Mouse (Mus musculus) brain, embryonic 18.5 days (tissue): Measurements from ENCODE around the gene Hist2h3b.

Experiments
- DNase-seq: peaks from one replicate; pipeline ENCODE4 v3.0.0-alpha.2; 2012; ENCODE audit warnings: low read depth, low spot score

Gene Hist2h3b

GRCm38 (mm10) chr3:96293787-96294186, 25.3 kb downstream of the Hist2h3b start, which contains the start of gene Fcgr1:
Gene Fcgr1 (minus strand): TSS chr3:96293969.
- DNase-seq, result no peak

DNA sequence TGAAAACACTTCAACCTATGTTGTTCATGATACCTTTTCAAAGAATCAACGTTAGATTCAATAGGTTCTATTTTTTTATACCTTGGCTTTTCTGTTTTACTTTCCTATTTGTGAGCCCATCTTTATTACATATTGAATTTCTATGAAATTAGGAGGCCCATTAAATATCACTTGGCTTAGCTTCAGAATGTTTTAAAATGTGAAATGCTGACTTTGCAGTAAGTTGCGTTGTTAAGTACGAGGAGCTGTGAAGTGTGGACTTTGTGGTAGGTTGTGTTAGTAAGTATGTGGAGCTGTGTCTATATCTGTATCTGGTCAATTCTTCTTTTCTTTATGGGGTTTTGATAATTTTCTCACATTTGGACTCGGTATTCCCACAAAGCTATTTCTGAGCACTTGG, 29.9 kb downstream of the Hist2h3b start:
- DNase-seq, result no peak

GRCm38 (mm10) chr3:96299562-96299961, 31.1 kb downstream of the Hist2h3b start:
- DNase-seq, result no peak

- DNase-seq, result no peak
Observed at GRCm38 (mm10) chr3:96300706-96301529, 32.5 kb downstream of the Hist2h3b start.

- no peak for DNase-seq
Observed at GRCm38 (mm10) chr3:96302076-96302475, 33.6 kb downstream of the Hist2h3b start.

DNA sequence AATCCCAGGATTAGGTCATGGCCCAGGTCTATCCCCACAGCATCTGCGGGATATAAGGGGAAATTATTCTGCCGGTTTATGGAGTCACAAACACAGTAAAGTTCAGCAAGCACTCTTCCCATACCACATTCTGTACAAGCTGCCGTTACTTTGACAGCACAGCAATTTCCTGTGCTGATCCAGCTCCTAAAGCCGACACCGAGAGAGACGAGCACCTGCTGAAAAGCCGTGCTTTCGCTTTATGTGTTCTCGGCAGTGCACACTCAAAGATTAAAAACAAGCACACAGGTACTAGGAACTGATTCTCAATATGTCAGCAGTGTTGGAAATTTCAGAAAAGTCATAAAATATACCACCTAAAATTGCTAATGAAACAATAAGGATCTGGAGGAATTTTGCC, 38.1 kb downstream of the Hist2h3b start:
- DNase-seq, result no peak

DNA sequence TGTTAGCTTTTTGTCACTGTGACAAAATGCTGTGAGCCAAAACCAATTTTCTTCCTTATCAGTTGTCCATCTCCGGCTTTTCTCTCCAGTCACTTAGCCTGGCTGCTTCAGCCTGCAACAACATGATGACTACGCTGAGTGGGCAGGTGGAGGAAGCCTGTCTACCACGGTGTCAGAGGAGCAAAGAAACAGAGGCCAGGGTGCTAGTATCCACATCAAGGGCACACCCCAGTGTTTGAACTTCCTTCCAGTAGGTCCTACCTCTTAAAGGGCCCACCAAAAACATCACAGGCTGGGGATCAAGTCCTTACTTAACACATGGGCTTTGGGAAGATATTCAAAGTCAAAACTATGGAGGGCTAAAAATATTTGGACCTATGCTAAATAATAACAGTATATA, 41.0 kb downstream of the Hist2h3b start:
- DNase-seq, result no peak

DNA sequence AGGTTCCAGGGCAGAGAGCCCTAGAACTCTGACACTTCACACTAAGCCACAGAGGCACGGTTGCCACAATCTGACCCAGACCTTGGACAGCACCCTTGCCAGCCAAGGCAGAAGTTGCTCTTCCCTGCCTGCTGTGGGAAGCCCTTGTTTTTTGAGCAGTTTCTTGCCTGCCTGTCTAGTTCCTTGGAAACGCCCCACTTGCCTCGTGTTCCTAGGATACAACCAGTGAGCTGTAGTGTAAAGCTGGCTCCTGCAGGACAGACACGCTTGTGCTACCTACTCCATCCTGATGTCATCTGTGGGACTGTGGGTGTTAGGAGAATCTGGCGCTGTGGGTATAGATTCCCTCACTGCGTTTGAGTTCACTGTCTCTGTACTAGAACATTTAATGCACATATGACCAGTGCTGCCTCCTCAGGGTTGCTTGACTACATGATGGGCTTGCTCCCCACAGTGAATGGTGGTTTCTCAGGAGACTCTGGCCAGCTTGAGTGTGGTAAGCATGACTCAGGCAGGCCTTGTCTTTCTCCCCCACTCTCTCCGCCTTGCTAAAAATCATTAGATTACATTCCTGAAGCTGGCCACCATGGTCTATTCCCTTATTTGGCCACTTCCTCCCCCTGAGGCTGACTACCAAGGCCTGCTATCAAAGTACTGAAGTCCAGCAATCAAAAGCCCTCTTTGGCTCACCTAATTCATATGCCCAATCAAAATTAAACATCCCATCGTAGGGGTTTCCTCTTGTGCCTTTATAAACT, 44.1 kb downstream of the Hist2h3b start:
- DNase-seq, result no peak
